Mouse (Mus musculus): ENCODE results near the gene Gabrb2.

- TF ChIP-seq POLR2A (IDR thresholded peaks at IDR 0.05; ENCODE audit: extremely low read depth, insufficient read depth, low read length), result no peak
- no peak for TF ChIP-seq CTCF (IDR thresholded peaks at IDR 0.05; ENCODE audit: extremely low read depth, insufficient read depth, low read length)
These were observed 102.4 kb downstream of the Gabrb2 start for GRCm38 (mm10) chr11:42521960-42522359.
